Mouse (Mus musculus): ENCODE data around the gene Uspl1.
"Not testable (repeated sequence)": the region's sequence is repeated elsewhere in the genome, so short reads cannot be mapped to it uniquely, and the experiment has no call there.

Uspl1 gene

DNA sequence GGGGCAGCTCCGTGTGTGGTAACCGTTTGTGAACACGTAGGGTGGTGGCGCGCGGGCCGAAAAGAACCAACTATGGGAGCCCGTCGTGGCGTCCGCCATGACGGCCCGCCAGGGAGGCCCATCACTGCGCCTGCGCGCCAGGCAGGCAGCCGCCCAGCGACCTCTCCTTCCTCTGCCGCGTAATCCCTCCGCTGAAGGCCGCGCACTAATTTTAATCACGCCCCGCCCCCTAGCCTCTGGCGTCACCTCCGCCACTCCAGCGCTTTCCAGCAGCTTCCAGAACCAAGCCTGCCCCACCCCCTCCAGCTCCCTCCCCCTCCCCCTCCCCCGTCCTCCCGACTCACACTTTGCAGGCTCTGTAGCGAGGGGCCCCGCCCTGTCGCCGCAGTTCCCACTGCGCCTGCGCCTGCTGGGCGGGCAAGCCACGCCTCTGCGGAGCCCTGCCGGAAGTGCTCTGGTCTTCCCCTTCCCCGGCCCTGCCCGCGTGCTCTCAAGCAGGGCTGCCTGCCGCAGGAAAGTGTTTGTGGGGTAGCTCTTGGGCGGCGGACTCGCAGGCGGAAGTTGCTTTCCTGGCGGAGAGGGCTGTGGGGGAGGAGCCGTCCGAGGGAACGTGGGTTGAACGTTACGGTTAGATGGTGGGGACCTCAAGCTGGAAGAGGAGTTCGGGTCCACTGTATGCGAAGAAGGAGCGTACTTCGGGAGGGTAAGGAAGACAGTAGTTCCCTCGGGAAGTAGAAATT, at the start of gene Uspl1, which contains the start of gene Hmgb1:
Uspl1 (plus strand) TSS at position 247 of the 740 bp plus-strand sequence.
Hmgb1 (minus strand) TSS at position 386 of the 740 bp plus-strand sequence.
- peak; percentile 100 for DNase-seq (ENCODE audit: low spot score in 2 of 2)

DNA sequence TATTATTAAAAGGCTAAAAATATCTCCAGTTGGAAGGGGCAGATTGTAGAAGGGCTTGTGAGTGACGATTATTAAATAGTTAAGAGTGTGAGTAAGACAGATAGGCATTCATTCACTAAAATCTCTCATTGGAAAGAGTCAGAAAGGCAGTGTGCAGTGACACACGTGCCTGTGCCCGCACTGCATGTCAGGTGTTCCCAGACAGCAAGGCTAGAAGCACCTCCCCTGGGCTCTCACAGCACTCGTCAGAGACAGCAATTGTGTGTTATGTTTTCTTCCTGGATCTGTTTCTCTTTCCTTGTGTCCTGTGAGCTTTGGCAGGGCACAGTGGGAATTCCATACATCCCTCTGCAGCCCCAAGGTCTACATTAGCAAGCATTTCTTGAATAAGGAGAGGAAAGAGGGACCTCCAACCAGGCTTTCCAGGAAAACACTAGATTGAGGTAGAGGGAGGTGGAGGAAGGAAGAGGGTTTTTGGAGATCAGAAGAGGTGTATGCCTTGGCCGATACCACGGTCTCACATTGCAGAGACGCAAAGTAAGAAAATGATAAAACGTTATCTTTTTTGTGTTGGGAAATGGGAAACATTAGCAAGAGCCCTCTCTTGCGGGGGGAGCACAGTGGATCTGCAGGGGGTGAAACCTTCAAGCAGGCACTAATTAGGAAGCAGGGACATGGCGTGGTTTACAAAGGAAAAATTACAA, 49.2 kb upstream of the Uspl1 start:
- no peak for DNase-seq (ENCODE audit: low spot score in 2 of 2)

DNA sequence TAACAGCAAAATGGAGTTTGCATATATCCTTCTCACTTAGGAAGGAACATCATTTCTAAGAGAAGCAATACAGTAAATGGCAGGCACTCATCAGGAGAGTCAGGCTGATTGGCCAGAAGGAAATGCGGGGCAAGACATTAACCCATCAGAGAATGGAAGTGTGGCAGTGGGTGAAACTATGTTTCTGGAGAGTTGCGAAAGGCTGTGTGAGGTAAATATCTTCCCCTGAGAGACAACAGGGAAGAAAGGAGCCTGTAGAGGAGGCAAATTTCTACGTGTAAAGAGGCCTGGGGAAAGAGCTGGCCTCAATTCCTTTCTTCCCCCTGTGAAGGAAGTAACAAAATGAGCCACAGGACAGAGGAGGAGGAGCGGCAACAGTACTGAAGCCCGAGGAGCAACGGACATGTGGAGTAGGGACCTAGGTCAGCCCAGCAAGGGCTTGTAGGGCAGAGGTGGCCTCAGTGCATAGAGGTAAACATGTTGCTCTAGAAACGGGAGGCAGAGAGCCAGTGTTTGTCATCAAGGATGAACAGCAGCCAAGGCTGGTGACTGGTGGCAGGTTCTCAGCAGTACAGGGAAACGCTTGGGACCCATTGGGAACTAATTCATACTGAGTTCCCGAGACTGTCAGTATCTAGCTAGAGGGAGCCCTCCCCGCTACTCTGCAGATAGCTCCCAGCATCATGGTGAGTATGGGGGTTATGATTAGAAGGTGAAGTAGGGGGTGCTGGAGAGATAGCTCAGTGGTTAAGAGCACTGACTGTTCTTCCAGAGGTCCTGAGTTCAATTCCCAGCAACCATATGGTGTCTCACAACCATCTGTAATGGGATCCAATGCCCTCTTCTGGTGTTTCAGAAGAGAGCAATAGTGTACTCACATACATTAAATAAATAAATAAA, 48.4 kb upstream of the Uspl1 start:
- DNase-seq (ENCODE audit: low spot score in 2 of 2) = no peak

DNA sequence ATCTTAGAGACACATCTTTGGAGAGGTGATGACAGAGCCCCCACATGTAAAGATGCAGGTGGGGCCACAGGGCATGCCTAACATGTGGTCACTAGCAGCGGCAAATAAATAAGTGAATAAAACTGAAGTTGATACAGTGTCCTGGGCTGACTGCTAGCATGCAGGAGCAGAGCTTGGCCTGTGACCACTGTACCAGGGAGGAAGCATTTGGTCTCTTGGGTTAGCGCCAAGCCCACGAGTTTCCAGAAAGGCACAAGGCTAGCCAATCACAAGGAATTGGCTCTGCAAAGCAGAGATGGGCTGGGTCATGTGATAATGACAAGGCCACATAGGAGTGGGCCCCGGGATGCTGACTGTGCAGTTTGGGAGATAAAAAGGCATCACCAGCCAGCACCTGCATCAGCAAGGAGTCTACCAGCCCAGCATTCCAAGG, 47.2 kb upstream of the Uspl1 start:
- peak; percentile 80 to 82 for DNase-seq (ENCODE audit: low spot score in 2 of 2)

DNA sequence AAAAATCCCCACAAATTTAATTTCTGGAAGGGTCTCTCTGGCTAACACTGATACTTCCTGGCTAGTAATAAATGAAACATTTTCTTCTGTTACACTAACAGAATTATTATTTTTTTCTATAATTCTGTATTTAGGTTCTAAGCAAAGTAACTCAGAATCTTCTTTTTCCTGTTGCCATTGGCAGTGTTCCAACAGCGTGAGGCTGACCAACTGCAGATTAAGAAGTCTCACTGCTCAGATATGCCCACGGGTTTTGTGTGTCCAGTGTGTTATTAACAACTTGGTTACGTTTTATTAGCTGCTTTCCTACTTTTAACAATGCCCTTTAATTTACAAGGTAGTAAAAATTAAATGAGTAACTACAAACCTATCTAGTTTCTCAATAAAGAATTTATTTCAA, 46.7 kb upstream of the Uspl1 start:
- DNase-seq (ENCODE audit: low spot score in 2 of 2) = no peak

DNA sequence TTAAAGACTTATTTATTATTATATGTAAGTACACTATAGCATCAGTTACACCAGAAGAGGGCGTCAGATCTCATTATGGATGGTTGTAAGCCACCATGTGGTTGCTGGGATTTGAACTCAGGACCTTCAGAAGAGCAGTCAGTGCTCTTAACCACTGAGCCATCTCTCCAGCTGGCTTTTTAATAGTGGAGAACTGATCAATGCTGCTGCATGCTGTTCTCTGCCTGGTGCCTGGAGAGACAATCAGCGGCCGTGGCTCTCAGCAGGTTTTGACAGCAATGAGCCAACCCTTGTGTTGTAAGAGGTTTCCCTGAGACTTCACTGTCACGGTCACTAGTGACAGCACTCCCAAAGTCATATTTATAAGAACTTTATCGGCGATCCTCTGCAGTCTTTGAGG, 46.1 kb upstream of the Uspl1 start:
- not testable (repeated sequence) for DNase-seq (ENCODE audit: low spot score in 2 of 2)

DNA sequence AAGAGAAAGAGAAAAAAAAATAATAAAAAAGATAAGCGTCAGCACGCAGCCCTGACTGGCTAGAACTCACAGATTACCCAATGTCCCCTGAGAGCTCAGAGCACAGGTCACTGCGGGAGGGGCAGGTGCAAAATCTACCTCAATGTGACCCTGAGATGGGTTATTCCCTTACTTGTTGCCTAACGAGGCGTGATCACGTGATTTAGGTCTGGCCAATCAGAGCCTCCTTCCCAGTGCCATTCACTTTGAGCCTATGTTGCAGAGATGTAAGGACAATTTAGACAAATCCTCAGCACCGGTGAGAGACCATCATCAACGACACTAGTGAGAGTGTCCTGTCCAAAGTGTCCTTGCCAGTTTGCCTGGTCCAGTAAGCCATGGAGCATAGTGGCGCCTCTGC, 43.8 kb upstream of the Uspl1 start:
- no peak for DNase-seq (ENCODE audit: low spot score in 2 of 2)

DNA sequence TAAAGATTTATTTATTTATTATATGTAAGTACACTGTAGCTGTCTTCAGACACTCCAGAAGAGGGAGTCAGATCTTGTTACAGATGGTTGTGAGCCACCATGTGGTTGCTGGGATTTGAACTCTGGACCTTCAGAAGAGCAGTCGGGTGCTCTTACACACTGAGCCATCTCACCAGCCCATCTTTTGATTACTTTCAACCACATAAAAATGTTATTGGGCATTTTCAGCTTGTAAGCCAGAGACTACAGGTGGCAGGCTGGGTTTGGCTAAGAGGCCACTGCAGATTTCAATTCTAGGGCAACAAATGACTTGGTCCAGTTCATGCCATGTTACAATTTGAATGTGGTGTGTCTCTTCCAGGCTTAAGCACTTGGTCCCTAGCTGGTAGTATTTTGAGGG, 43.0 kb upstream of the Uspl1 start:
- not testable (repeated sequence) for DNase-seq (ENCODE audit: low spot score in 2 of 2)

DNA sequence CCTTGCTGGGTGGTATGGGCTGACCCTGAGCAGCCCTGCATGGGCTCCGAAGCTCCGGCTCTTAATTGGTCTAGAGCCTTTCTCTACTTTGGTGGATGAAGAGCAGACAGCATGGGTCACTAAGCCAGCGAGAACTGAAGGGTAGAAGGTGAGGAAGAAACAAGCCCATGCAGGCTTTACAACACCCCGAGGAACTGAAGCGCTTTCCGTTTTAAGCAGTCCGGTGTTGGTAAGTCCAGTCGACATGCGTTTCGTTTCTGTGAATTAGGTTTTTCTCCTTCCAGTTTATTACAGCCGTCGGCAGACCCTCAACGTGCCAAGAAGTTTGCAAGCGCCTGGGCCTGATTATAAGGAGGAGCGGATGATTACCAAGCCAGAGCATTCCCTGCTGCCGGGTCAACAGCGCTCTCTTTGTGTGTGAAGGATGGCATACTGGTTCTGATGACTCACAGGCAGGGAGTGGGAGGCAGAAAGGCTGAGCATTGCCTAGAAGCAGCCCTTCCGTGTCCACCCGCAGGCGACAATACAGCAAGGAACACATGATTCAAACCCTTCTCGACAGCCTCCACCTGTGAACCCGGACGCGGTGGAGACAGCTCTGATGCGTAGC, 40.3 kb upstream of the Uspl1 start:
- no peak for DNase-seq (ENCODE audit: low spot score in 2 of 2)

DNA sequence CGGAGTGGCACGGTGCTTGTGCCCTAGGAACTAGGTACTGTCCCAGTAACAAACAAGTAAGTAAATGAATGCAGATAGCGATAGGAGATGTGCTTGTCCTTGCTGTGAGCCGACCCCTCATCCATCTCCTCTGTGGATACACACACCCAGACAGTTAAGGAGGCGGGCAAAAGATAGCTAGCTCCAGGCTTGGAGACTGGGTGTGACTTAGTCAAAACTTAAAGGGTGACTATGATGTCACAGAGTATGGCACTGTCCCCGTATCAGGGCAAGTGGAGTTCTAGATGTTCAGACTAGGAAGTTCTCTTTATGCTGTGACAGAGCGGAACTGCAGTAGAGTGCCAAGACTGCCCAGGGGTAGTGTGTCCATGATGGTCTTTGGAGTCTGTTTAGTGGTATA, 37.5 kb upstream of the Uspl1 start:
- no peak for DNase-seq (ENCODE audit: low spot score in 2 of 2)

DNA sequence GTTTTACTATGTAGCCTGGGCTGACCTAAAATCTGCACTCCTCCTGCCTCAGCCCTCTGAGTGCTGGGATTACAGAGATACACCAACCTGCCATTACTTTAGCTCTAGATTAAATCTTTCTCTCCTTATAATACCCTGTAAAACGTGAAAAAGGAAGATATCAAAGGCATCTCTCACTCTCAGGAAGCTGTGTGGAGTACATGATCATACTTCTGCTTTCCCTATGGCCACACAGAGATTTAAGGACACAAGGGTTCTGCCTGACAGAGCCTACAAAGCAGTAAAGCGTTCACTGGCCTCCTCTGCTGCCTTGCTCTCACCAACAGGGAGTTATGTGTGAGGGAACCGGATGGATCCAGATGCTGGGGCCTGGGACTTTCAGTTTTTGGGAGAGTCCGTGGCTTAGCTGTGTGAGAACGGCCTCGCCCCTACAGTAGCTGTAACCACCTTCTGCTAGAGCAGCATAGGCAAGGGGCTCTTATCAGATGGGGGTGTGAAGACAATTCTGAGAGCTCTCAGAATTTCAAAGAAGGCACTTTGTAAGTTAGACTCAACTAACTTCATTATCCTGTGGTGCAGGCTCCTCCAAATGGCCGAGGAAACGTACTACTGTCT, 36.7 kb upstream of the Uspl1 start:
- DNase-seq (ENCODE audit: low spot score in 2 of 2) = no peak

DNA sequence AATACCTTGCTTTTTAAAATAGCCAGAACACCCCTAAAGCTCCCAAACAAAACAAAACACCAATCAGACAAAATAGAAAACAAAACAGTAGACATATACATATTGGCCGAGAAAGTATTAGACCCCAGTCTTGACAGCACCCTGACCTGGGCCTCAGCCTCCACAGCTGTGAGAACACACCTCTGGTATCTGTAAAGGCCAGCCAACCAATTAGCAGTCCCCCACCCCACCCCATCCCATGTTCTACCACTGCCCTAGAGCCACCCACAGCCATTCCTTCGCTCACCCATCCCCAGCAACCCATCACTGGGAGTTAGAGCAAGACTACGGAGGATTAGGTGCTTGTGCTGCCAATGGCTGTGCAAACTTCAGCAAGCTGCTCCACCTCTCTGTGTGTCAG, 33.3 kb upstream of the Uspl1 start:
- DNase-seq (ENCODE audit: low spot score in 2 of 2) = no peak

DNA sequence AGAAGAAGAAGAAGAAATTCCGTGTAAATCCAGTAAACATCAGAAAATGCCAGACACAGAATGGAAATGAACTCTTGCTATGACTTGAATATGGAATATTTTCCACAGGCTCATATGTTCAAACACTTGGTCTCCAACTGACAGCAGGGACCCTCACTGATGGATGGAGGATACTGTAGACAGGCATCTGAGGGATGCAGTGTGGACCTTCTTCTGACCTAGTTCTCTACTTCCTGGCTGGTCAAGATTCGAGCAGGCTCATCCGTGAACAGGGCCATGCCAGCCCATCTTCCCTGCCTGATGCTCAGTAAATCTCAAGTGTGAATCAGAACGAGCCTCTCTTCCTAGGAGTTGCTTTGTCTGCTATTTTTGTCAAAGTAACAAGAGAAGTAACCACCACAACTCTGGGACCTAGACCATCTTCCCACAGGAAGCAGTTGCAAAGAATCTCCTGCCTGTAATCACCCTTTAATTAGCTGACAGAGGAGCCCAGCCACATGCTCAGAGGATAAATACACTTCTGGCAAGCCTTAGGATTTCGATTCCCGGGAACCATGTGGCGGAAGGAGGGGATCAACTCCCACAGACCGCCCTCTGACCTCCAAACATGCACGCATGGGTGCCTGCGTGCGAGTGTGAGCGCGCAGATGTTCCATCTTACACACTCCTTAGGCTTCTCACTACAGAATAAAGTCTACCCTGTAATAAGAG, 31.9 kb upstream of the Uspl1 start:
- DNase-seq (ENCODE audit: low spot score in 2 of 2) = no peak

DNA sequence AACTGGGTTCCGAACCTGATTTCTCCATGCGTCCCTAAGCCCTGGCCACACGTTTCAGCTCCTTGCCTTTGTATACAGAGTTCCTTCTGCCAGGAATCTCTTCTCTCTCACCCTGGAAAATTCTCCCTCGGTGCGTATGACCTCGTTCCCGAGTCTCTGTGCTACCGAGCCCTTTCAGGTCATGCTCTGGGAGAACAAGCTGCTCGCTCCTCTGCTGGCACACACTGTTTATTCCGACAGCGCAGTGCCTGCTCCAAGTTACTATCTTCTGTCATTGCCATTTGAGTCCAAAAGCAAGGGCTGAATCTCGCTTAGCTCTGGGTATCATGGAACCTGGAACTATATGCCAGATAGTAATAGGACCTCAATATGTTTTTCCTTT, 31.4 kb upstream of the Uspl1 start:
- peak in 1 of 2 experiments; percentile 49 for DNase-seq (ENCODE audit: low spot score in 2 of 2)

DNA sequence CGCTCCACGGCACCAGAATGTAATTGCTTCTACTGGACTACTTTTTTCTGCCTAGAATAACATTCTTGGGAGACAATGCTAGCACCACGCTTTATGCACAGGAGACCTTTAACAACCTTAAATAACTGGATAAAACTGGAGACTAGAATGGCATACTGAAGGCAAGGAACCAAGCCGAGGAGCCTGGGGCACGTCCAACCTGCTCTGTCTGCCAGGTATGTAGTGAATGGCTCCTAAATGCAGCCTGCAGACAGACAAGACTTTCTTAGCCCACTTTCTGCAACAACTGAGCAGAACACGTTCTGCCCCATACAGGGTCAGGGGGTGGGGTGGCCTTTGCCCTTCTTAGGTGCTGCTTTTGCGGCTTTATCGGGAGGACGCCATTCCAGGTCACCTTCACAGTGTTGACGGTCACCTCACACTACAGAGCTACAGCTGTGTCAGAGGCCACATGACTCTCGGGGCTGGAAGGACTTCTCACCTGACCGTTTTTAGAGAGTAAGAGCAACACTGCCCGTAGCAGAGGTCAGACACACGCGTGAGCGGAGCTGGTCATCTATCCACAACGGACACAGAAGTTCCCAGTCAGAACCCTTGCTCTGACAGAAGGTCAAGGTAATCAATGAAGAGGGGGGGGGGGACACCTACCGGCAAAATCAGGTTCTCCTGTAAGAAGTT, 27.1 kb upstream of the Uspl1 start:
- DNase-seq (ENCODE audit: low spot score in 2 of 2) = no peak

DNA sequence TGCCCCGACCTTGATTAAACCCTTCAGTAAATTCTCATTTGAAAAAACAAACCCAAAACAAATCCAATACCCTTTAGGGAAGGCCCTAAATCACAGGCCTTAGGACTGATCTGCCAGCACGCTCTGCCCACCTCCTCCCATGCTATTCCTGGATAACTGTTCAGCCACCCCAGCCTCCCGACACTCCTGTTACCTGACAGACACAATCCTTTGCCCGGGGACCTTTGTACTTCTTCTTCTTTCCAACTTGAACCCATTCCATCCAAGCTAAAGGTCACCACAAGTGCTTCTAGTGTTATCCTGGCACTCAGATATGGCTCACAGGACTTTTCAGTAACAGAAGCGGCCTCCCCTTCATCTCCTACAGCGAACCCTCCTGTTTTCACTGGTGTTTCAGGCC, 25.1 kb upstream of the Uspl1 start:
- no peak for DNase-seq (ENCODE audit: low spot score in 2 of 2)

DNA sequence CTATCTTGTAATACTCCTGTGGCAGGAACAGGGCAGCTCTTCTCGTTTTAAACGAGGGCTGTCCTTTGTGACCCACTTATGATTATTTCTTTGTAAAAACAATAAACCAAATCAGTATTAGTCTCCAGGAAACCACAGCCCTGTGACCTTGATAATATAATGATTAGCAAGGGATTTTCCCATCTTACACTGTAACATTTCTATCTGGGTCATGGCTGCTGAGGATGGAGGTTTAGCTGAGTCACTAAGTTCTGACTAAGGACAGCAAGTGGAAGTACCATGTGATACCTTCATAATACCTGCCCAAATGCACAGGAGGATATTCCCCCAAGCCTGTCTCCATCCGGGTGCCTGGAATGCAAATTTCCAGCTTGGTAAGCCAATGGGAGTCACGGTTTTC, 23.7 kb upstream of the Uspl1 start:
- DNase-seq (ENCODE audit: low spot score in 2 of 2) = no peak

DNA sequence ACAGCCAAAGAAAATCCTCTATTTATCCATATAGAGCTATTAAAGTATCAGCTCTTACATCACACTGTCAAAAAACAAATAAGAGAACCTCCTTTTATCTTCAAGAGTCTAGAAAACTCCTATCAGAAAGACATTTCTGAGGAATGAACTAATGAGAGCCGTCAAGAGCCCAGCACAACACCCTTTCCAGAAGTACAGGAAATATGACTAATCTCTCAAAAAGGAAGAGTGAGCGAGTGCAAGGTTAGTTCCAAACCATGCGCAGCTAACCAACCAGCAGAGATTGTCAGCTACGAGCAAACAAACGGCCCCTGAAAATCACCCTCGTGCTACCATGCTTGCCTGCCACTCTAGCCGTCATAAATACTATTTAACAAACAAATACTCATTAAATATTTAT, 21.3 kb upstream of the Uspl1 start:
- no peak for DNase-seq (ENCODE audit: low spot score in 2 of 2)

DNA sequence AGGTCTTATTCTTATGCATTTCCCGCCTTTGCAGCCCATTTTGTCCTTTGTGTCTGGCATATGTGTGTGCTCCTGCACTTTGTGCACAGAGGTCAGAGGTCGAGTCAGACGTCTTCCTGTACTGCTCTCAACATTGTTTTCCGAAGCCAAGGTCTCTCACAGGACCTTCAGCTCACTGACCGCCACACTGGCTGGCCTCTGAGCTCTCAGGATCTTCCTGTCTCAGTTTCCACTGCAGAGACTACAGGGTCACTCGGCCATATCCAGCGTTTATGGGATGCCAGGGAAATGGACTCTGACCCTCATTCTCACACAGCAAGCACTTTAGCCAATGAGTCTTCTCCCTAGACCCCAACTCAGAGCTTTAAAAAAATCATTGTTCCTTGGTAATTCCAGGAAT, 19.3 kb upstream of the Uspl1 start:
- no peak for DNase-seq (ENCODE audit: low spot score in 2 of 2)

DNA sequence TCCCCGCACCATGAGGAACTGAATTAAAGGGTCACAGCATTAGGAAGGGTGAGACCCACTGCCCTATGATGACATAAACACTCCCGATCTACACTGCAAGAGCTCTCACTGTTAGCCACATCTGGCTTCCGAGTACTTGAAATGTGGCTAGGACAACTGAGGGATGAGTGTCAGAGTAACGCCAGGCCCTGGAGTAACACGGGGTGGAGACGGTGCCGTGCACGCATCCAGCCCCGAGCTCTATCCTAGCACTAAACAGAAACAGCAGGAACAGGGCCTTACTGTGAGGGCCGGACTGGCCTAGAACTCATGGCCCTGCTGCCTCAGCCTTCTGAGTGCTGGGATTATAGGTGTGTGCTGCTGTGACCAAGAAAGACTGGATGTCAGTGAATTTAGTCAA, 18.1 kb upstream of the Uspl1 start:
- DNase-seq (ENCODE audit: low spot score in 2 of 2) = no peak

Data from spleen, postnatal 4 days (tissue).